ENCODE assay signal across 16 mouse cellular contexts in genomic region chr13:44455193-44455592, GRCm38 (mm10).
DNase-seq lines count a peak whose midpoint lies in the region; ATAC-seq lines count a peak whose summit lies in the region.
"Had no signal": no experiment of that assay in that cellular context is flagged by ENCODE, and none has a peak within 500 bp of the region (broad histone marks: within the 10 kb centered on the region; RNA-seq: fewer than 3 reads in every experiment).

No protein-coding gene starts in this region.

- DNase-seq in forebrain, embryonic 10.5 days (ENCODE audit: extremely low spot score, low spot score) = no peak
- DNase-seq in forebrain, embryonic 14.5 days (ENCODE audit: low spot score) = no peak
- peak; percentile 16 for DNase-seq in urinary bladder, postnatal 14 days (ENCODE audit: low spot score)
- DNase-seq in urinary bladder, postnatal 25 days (ENCODE audit: low spot score) = no peak
- peak; percentile 40 to 56 for DNase-seq in kidney, postnatal 36 days
- DNase-seq in layer of hippocampus, adult 9-11 months = no peak
- no peak for DNase-seq in left cerebral cortex, adult 11 months (ENCODE audit: low spot score)
- no peak for DNase-seq in B cell, adult 2 months
- DNase-seq: cerebellum, postnatal 25 days; gastrocnemius, postnatal 25 days; lung, postnatal 14 days; midbrain, embryonic 14.5 days; right cerebral cortex, adult 18-20 months; spleen, adult 18-20 months had no signal

- no peak for ATAC-seq in forebrain, embryonic 14.5 days

- no peaks in the 10 kb centered on the region for H3K27me3 ChIP-seq in forebrain, embryonic 10.5 days (ENCODE audit: poor library complexity, severe bottlenecking)
- no peaks in the 10 kb centered on the region for H3K27me3 ChIP-seq in forebrain, embryonic 14.5 days (replicated peaks; ENCODE audit: control insufficient read depth, insufficient read depth, low read length)

- H3K4me3 ChIP-seq in forebrain, embryonic 10.5 days = no peak overlapping the region
- H3K4me3 ChIP-seq in forebrain, embryonic 14.5 days (ENCODE audit: low read depth, low read length) = no peak overlapping the region

- H3K36me3 ChIP-seq in forebrain, embryonic 10.5 days (replicated peaks) = no peaks in the 10 kb centered on the region
- H3K36me3 ChIP-seq in forebrain, embryonic 14.5 days (ENCODE audit: control insufficient read depth, insufficient read depth, low read length) = no peaks in the 10 kb centered on the region

- peaks cover 48% of the 10 kb centered on the region for H3K4me1 ChIP-seq in forebrain, embryonic 10.5 days
- no peaks in the 10 kb centered on the region; the same call in 1 of the 2 replicates for H3K4me1 ChIP-seq in forebrain, embryonic 14.5 days (ENCODE audit: control insufficient read depth, insufficient read depth, low read length)

- 0 out of 2 replicates have a peak, but pooled peaks cover 7% of the 10 kb centered on the region for H3K9me3 ChIP-seq in forebrain, embryonic 10.5 days
- H3K9me3 ChIP-seq in forebrain, embryonic 14.5 days (replicated peaks; ENCODE audit: control insufficient read depth, low read length) = 0 out of 2 replicates have a peak, but pooled peaks cover 3% of the 10 kb centered on the region

- H3K4me2 ChIP-seq in forebrain, embryonic 14.5 days (ENCODE audit: low read length) = no peak overlapping the region
- H3K4me2 ChIP-seq: heart, embryonic 11.5 days; liver, embryonic 11.5 days had no signal

- H3K9ac ChIP-seq in forebrain, embryonic 14.5 days (ENCODE audit: low read length) = no peak overlapping the region

- H3K27ac ChIP-seq in forebrain, embryonic 10.5 days = peak overlapping the region; percentile 58
- no peak overlapping the region for H3K27ac ChIP-seq in forebrain, embryonic 14.5 days (ENCODE audit: low read depth, low read length)

- WGBS in forebrain, embryonic 10.5 days = 70% methylated on average over 5 of the region's 5 CpGs
- 75% methylated on average over 5 of the region's 5 CpGs for WGBS in forebrain, embryonic 14.5 days

Comparison
In these comparisons a context has a peak if more than half of its experiments do, and no peak if none do; other contexts are left out.
1. DNase-seq: peak in urinary bladder, postnatal 14 days (single experiment) and kidney, postnatal 36 days (2 of 2); none in forebrain, embryonic 10.5 days (single experiment), forebrain, embryonic 14.5 days (single experiment), urinary bladder, postnatal 25 days (single experiment), layer of hippocampus, adult 9-11 months (single experiment), left cerebral cortex, adult 11 months (single experiment) and B cell, adult 2 months (0 of 2).